Mouse (Mus musculus): ENCODE results near the gene Prss42.

DNA sequence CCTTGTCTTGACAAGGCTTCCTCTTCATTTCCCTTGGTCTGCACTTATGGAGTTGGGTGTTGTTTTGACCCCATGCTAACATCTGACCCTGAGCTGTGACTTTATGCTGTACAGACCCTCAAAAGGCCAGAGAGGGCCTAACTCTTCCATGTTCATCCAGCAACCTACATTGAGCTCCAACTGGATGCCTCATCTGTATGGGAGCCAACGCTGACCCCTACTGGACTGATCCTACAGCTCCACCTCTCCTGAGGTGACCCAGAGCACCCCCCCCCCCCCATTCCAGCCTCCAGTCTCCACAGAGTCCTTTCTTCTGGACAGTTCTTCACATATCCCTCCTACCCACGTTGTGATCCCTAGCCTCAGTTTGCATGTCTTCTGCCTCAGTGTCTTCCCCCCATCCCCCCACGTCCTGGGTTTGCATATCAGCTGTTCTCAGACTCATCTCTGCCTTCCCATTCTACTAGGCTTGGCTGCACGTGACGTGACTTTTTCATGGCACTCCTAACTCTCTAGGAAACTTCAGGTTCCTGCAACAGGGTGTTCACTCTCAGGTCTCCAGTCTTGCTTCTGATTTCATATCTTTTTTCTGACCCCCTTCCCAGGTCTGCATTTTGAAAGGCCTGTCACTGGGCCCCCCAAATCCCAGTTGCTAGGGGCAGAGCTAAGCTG, 18.6 kb upstream of the Prss42 start:
- TF ChIP-seq CTCF (IDR thresholded peaks at IDR 0.05; ENCODE audit: low read depth, low read length), result no peak
- no peak for TF ChIP-seq POLR2AphosphoS5 (IDR thresholded peaks at IDR 0.05; ENCODE audit: insufficient replicate concordance, low read depth, low read length)
